Mouse (Mus musculus) testis, adult 2 months (tissue): ENCODE measurements around the gene Rasip1. TPM values are rescaled to one million over a fixed set of nuclear protein-coding genes. Genes with fewer than 3 reads are reported as not detected.
A peak's percentile ranks its signal among the peaks of the same experiment; 100 is the strongest.
"Not testable (repeated sequence)": the region's sequence is repeated elsewhere in the genome, so short reads cannot be mapped to it uniquely, and the experiment has no call there.

ENCODE experiments used
- H3K27ac ChIP-seq: fragments of 200-500 bp; 2 replicates; pipeline ENCODE4 v1.5.1; 2012; ENCODE audit warnings: low read depth, low read length; ENCODE audit not compliant: control insufficient read depth, insufficient read depth
- H3K27me3 ChIP-seq: fragments of 200-500 bp; 2 replicates; pipeline ENCODE4 v1.6.1; 2012; ENCODE audit warnings: mild to moderate bottlenecking, low read length, moderate library complexity; ENCODE audit not compliant: control insufficient read depth, insufficient read depth
- H3K36me3 ChIP-seq: fragments of 200-500 bp; 2 replicates; pipeline ENCODE4 v1.6.1; 2012; ENCODE audit warnings: mild to moderate bottlenecking, low read length; ENCODE audit not compliant: control insufficient read depth, insufficient read depth
- H3K4me1 ChIP-seq: fragments of 200-500 bp; 2 replicates; pipeline ENCODE4 v1.6.1; 2012; ENCODE audit warnings: low read length; ENCODE audit not compliant: control insufficient read depth, insufficient read depth
- H3K4me3 ChIP-seq: fragments of 200-500 bp; 2 replicates; pipeline ENCODE4 v1.5.1; 2012; ENCODE audit warnings: low read depth, mild to moderate bottlenecking, low read length, moderate library complexity, mixed read lengths; ENCODE audit not compliant: control insufficient read depth
- CTCF ChIP-seq: fragments of 200-500 bp; IDR thresholded peaks from 2 replicates; pipeline ENCODE4 v1.5.1; 2012; ENCODE audit warnings: low read depth, mild to moderate bottlenecking, inconsistent platforms, low read length, moderate library complexity; ENCODE audit not compliant: control insufficient read depth, insufficient read depth, insufficient replicate concordance
- POLR2A ChIP-seq: fragments of 200-500 bp; IDR thresholded peaks from 2 replicates; pipeline ENCODE4 v1.6.1; 2012; ENCODE audit warnings: low read depth, mild to moderate bottlenecking, inconsistent platforms, low read length, moderate library complexity; ENCODE audit not compliant: control insufficient read depth
- polyA plus RNA-seq: library from polyadenylated mRNA; depleted of rRNA; stranded (reverse); fragments of >200 nt; gene quantifications from 2 replicates; pipeline ENCODE4 v1.2.3, GENCODE M21; 2012

The Rasip1 gene
- polyA plus RNA-seq, 1 experiment, result 5.1 TPM

- TF ChIP-seq POLR2A (no peak), CTCF (no peak)
- Histone ChIP-seq H3K27ac (no peak overlapping the region), H3K36me3 (no peaks in the 10 kb centered on the region), H3K4me1 (peaks cover 5% of the 10 kb centered on the region), H3K27me3 (no peaks in the 10 kb centered on the region), H3K4me3 (no peak overlapping the region)
These were observed 22.1 kb downstream of the Rasip1 start for GRCm38 (mm10) chr7:45649351-45649750.

- not testable (repeated sequence) for H3K4me3 ChIP-seq, H3K36me3 ChIP-seq, H3K27ac ChIP-seq, H3K27me3 ChIP-seq, H3K4me1 ChIP-seq
These were observed 23.2 kb downstream of the Rasip1 start for GRCm38 (mm10) chr7:45650484-45650883.

- Histone ChIP-seq H3K36me3 (no peaks in the 10 kb centered on the region), H3K4me3 (peak overlapping the region; percentile 4), H3K27ac (no peak overlapping the region), H3K27me3 (no peaks in the 10 kb centered on the region), H3K4me1 (peaks cover 8% of the 10 kb centered on the region)
- no peak for TF ChIP-seq POLR2A
- no peak for TF ChIP-seq CTCF
These were observed 27.2 kb downstream of the Rasip1 start for GRCm38 (mm10) chr7:45654424-45655047.

- Histone ChIP-seq H3K27ac (no peak overlapping the region), H3K4me1 (no peaks in the 10 kb centered on the region), H3K36me3 (no peaks in the 10 kb centered on the region), H3K27me3 (no peaks in the 10 kb centered on the region), H3K4me3 (no peak overlapping the region)
- no peak for TF ChIP-seq CTCF
- no peak for TF ChIP-seq POLR2A
These were observed 33.6 kb downstream of the Rasip1 start for GRCm38 (mm10) chr7:45660746-45661478.

GRCm38 (mm10) chr7:45661702-45662101 lies 34.4 kb downstream of the Rasip1 start:
- H3K4me3 ChIP-seq, H3K27me3 ChIP-seq, H3K27ac ChIP-seq, H3K36me3 ChIP-seq, H3K4me1 ChIP-seq: not testable (repeated sequence)

- Histone ChIP-seq H3K4me1 (no peaks in the 10 kb centered on the region), H3K27ac (no peak overlapping the region), H3K36me3 (no peaks in the 10 kb centered on the region), H3K4me3 (no peak overlapping the region), H3K27me3 (no peaks in the 10 kb centered on the region)
- no peak for TF ChIP-seq CTCF
- TF ChIP-seq POLR2A, result no peak
These were observed 38.2 kb downstream of the Rasip1 start for GRCm38 (mm10) chr7:45665303-45666138.

- H3K4me3 ChIP-seq, result no peak within 1 kb of the TSS
- H3K36me3 ChIP-seq, result no peaks in the 10 kb centered on the region
- no peak for TF ChIP-seq POLR2A
- TF ChIP-seq CTCF, result no peak
- no peak within 1 kb of the TSS for H3K27ac ChIP-seq
- no peaks in the 10 kb centered on the region for H3K4me1 ChIP-seq
- no peaks in the 10 kb centered on the region for H3K27me3 ChIP-seq
These were observed 38.9 kb downstream of the Rasip1 start, which contains the start of gene Fut2 for GRCm38 (mm10) chr7:45666161-45666560. Gene Fut2, minus strand, starts transcription at chr7:45666394.
